Mouse (Mus musculus): ENCODE measurements around the gene Spint2. TPM values are rescaled to one million over a fixed set of nuclear protein-coding genes. Genes with fewer than 3 reads are reported as not detected.

The Spint2 gene
- polyA plus RNA-seq, 1 experiment from 2014 or later, result 522 TPM

DNA sequence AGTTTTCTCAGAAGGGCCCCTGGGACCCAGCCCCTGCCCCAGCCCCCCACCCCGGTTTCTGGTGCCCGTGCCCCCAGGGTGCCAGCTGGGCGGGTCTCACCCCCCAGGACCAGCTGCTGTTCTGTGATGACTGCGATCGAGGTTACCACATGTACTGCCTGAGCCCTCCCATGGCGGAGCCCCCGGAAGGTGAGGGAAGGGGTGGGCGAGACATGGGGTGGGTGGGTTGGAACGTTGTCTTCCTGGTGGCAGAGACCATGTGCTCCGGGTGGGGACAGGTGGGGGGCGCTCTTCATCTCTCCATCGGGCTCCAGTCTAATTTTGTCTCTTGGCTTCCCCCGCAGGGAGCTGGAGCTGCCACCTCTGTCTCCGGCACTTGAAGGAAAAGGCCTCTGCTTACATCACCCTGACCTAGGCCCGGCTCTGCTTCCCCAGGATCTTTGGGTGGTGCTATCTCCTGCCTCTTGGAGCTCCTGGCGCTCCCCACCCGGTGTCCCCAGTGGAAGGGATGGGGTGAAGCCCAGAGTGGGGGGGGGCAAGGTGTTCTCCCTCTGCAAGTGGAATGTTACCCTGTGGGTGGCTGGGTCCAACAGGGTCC, 34.5 kb upstream of the Spint2 start:
- H3K9me3 ChIP-seq (ENCODE audit: control insufficient read depth, low read length), result no peaks in the 10 kb centered on the region
- H3K4me3 ChIP-seq (ENCODE audit: low read depth, low read length), result no peak overlapping the region
- no peak overlapping the region for H3K9ac ChIP-seq (ENCODE audit: low read length)
- peak overlapping the region; percentile 92 for H3K27ac ChIP-seq (ENCODE audit: low read depth)
- H3K4me1 ChIP-seq (replicated peaks; ENCODE audit: control insufficient read depth, insufficient read depth, low read length), result peaks cover 48% of the 10 kb centered on the region
- DNase-seq (ENCODE audit: low spot score), result no peak
- no peaks in the 10 kb centered on the region for H3K36me3 ChIP-seq (ENCODE audit: control insufficient read depth, insufficient read depth, low read length)
- ATAC-seq (replicated peaks; ENCODE audit: low FRiP score, low TSS enrichment, low read depth), result no peak
- WGBS, result 62% methylated on average over 17 of the region's 17 CpGs
- no peaks in the 10 kb centered on the region for H3K27me3 ChIP-seq (replicated peaks; ENCODE audit: control insufficient read depth, insufficient read depth, low read length)
- H3K4me2 ChIP-seq (ENCODE audit: low read length), result no peak overlapping the region; the same call in 1 of the 2 replicates

DNA sequence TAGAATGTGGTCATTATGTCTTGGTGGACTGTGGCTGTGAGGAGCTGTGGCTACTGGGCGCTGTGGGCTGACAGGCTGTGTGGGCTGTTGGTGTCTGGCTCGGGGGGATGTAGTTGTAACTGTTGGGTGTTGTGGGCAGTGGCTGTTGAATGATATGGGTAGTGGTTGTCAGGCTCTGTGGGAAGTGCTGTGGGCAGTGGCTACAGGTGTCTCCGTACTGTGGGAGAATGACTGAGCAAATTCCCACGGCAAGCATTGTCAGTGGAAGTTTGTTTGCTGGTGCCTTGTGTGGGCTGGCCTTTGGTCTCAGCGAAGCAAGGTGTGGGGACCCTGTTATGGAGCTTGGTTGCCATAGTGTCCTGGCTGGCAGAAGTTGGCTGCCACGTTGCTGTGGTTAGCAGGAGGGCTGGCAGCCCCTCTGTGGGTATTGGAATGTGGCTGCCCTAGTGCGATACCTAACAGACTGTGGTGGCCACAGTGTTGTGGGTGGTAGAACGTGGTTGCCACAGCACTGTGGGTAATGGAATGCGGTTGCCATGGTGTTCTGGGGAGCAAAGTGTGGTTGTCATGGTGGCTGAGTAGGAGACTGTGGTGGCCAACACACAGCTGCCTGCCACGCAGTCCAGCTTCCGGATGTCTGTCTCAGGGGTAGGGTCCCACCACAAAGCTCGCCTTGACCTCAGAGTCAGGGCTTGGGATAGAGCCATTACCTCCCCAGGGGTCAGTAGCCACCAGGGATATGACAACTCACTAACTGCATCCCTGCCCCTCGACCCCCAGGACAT, 33.3 kb upstream of the Spint2 start:
- Histone ChIP-seq H3K4me1 (replicated peaks; ENCODE audit: control insufficient read depth, insufficient read depth, low read length) (peaks cover 42% of the 10 kb centered on the region), H3K4me2 (ENCODE audit: low read length) (no peak overlapping the region), H3K4me3 (ENCODE audit: low read depth, low read length) (no peak overlapping the region), H3K9ac (ENCODE audit: low read length) (no peak overlapping the region), H3K9me3 (ENCODE audit: control insufficient read depth, low read length) (no peaks in the 10 kb centered on the region), H3K27me3 (replicated peaks; ENCODE audit: control insufficient read depth, insufficient read depth, low read length) (no peaks in the 10 kb centered on the region), H3K27ac (ENCODE audit: low read depth) (no peak overlapping the region), H3K36me3 (ENCODE audit: control insufficient read depth, insufficient read depth, low read length) (no peaks in the 10 kb centered on the region)
- DNase-seq (ENCODE audit: low spot score), result no peak
- 73% methylated on average over 13 of the region's 13 CpGs for WGBS
- ATAC-seq (replicated peaks; ENCODE audit: low FRiP score, low TSS enrichment, low read depth), result no peak

- H3K4me1 ChIP-seq (replicated peaks; ENCODE audit: control insufficient read depth, insufficient read depth, low read length), result peaks cover 36% of the 10 kb centered on the region
- no peak overlapping the region for H3K27ac ChIP-seq (ENCODE audit: low read depth)
- no peak overlapping the region for H3K9ac ChIP-seq (ENCODE audit: low read length)
- ATAC-seq (replicated peaks; ENCODE audit: low FRiP score, low TSS enrichment, low read depth), result no peak
- H3K9me3 ChIP-seq (ENCODE audit: control insufficient read depth, low read length), result no peaks in the 10 kb centered on the region
- H3K4me2 ChIP-seq (ENCODE audit: low read length), result no peak overlapping the region
- H3K4me3 ChIP-seq (ENCODE audit: low read depth, low read length), result no peak overlapping the region
- 55% methylated on average over 9 of the region's 9 CpGs for WGBS
- DNase-seq (ENCODE audit: low spot score), result no peak
- no peaks in the 10 kb centered on the region for H3K36me3 ChIP-seq (ENCODE audit: control insufficient read depth, insufficient read depth, low read length)
- H3K27me3 ChIP-seq (replicated peaks; ENCODE audit: control insufficient read depth, insufficient read depth, low read length), result 0 out of 2 replicates have a peak, but pooled peaks cover under 1% of the 10 kb centered on the region
Measured at GRCm38 (mm10) chr7:29313572-29314261, 32.0 kb upstream of the Spint2 start.

GRCm38 (mm10) chr7:29313051-29313450, 31.3 kb upstream of the Spint2 start:
- DNase-seq (ENCODE audit: low spot score) (no peak), ATAC-seq (replicated peaks; ENCODE audit: low FRiP score, low TSS enrichment, low read depth) (no peak)
- peaks cover 30% of the 10 kb centered on the region for H3K4me1 ChIP-seq (replicated peaks; ENCODE audit: control insufficient read depth, insufficient read depth, low read length)
- H3K9ac ChIP-seq (ENCODE audit: low read length), result no peak overlapping the region
- no peak overlapping the region for H3K4me2 ChIP-seq (ENCODE audit: low read length)
- no peaks in the 10 kb centered on the region for H3K36me3 ChIP-seq (ENCODE audit: control insufficient read depth, insufficient read depth, low read length)
- peaks cover 4% of the 10 kb centered on the region; the same call in 1 of the 2 replicates for H3K27me3 ChIP-seq (replicated peaks; ENCODE audit: control insufficient read depth, insufficient read depth, low read length)
- no peak overlapping the region for H3K27ac ChIP-seq (ENCODE audit: low read depth)
- no peaks in the 10 kb centered on the region for H3K9me3 ChIP-seq (ENCODE audit: control insufficient read depth, low read length)
- no peak overlapping the region for H3K4me3 ChIP-seq (ENCODE audit: low read depth, low read length)
- WGBS, result 36% methylated on average over 9 of the region's 9 CpGs

GRCm38 (mm10) chr7:29309749-29310148, 28.0 kb upstream of the Spint2 start:
- H3K27me3 ChIP-seq (replicated peaks; ENCODE audit: control insufficient read depth, insufficient read depth, low read length), result peaks cover 16% of the 10 kb centered on the region
- H3K9ac ChIP-seq (ENCODE audit: low read length), result peak overlapping the region; percentile 46; the same call in 1 of the 2 replicates
- peak overlapping the region; percentile 97 for H3K4me2 ChIP-seq (ENCODE audit: low read length)
- WGBS, result 8% methylated on average over 5 of the region's 5 CpGs
- H3K27ac ChIP-seq (ENCODE audit: low read depth), result no peak overlapping the region
- ATAC-seq (replicated peaks; ENCODE audit: low FRiP score, low TSS enrichment, low read depth) (no peak), DNase-seq (ENCODE audit: low spot score) (no peak)
- H3K36me3 ChIP-seq (ENCODE audit: control insufficient read depth, insufficient read depth, low read length), result no peaks in the 10 kb centered on the region
- no peaks in the 10 kb centered on the region for H3K9me3 ChIP-seq (ENCODE audit: control insufficient read depth, low read length)
- peaks cover 31% of the 10 kb centered on the region for H3K4me1 ChIP-seq (replicated peaks; ENCODE audit: control insufficient read depth, insufficient read depth, low read length)
- H3K4me3 ChIP-seq (ENCODE audit: low read depth, low read length), result peak overlapping the region; percentile 43

GRCm38 (mm10) chr7:29309221-29309721, 27.6 kb upstream of the Spint2 start:
- DNase-seq (ENCODE audit: low spot score) (peak; percentile 68), ATAC-seq (replicated peaks; ENCODE audit: low FRiP score, low TSS enrichment, low read depth) (no peak)
- H3K4me2 ChIP-seq (ENCODE audit: low read length), result peak overlapping the region; percentile 97
- peaks cover 36% of the 10 kb centered on the region for H3K4me1 ChIP-seq (replicated peaks; ENCODE audit: control insufficient read depth, insufficient read depth, low read length)
- H3K27ac ChIP-seq (ENCODE audit: low read depth), result no peak overlapping the region; the same call in 1 of the 2 replicates
- H3K27me3 ChIP-seq (replicated peaks; ENCODE audit: control insufficient read depth, insufficient read depth, low read length), result peaks cover 17% of the 10 kb centered on the region
- no peaks in the 10 kb centered on the region for H3K9me3 ChIP-seq (ENCODE audit: control insufficient read depth, low read length)
- peak overlapping the region; percentile 43 for H3K4me3 ChIP-seq (ENCODE audit: low read depth, low read length)
- H3K36me3 ChIP-seq (ENCODE audit: control insufficient read depth, insufficient read depth, low read length), result no peaks in the 10 kb centered on the region
- WGBS, result under 1% methylated on average over 36 of the region's 36 CpGs
- peak overlapping the region; percentile 46 for H3K9ac ChIP-seq (ENCODE audit: low read length)

GRCm38 (mm10) chr7:29307350-29308104, 25.8 kb upstream of the Spint2 start:
- Histone ChIP-seq H3K36me3 (ENCODE audit: control insufficient read depth, insufficient read depth, low read length) (no peaks in the 10 kb centered on the region), H3K4me3 (ENCODE audit: low read depth, low read length) (peak overlapping the region; percentile 58), H3K27me3 (replicated peaks; ENCODE audit: control insufficient read depth, insufficient read depth, low read length) (peaks cover 19% of the 10 kb centered on the region), H3K9me3 (ENCODE audit: control insufficient read depth, low read length) (no peaks in the 10 kb centered on the region), H3K4me2 (ENCODE audit: low read length) (peak overlapping the region; percentile 97), H3K9ac (ENCODE audit: low read length) (peak overlapping the region; percentile 35; the same call in 1 of the 2 replicates), H3K27ac (ENCODE audit: low read depth) (no peak overlapping the region), H3K4me1 (replicated peaks; ENCODE audit: control insufficient read depth, insufficient read depth, low read length) (peaks cover 38% of the 10 kb centered on the region)
- WGBS, result 3% methylated on average over 42 of the region's 42 CpGs
- ATAC-seq (replicated peaks; ENCODE audit: low FRiP score, low TSS enrichment, low read depth) (peak; percentile 83), DNase-seq (ENCODE audit: low spot score) (peak; percentile 94)

GRCm38 (mm10) chr7:29306619-29307018, 24.9 kb upstream of the Spint2 start:
- no peaks in the 10 kb centered on the region for H3K36me3 ChIP-seq (ENCODE audit: control insufficient read depth, insufficient read depth, low read length)
- H3K9ac ChIP-seq (ENCODE audit: low read length), result no peak overlapping the region
- no peak overlapping the region for H3K4me2 ChIP-seq (ENCODE audit: low read length)
- peaks cover 19% of the 10 kb centered on the region for H3K27me3 ChIP-seq (replicated peaks; ENCODE audit: control insufficient read depth, insufficient read depth, low read length)
- no peak overlapping the region for H3K27ac ChIP-seq (ENCODE audit: low read depth)
- ATAC-seq (replicated peaks; ENCODE audit: low FRiP score, low TSS enrichment, low read depth) (no peak), DNase-seq (ENCODE audit: low spot score) (no peak)
- WGBS, result 34% methylated on average over 7 of the region's 7 CpGs
- no peaks in the 10 kb centered on the region for H3K9me3 ChIP-seq (ENCODE audit: control insufficient read depth, low read length)
- H3K4me3 ChIP-seq (ENCODE audit: low read depth, low read length), result no peak overlapping the region
- H3K4me1 ChIP-seq (replicated peaks; ENCODE audit: control insufficient read depth, insufficient read depth, low read length), result peaks cover 38% of the 10 kb centered on the region

Measured in intestine, embryonic 14.5 days (tissue).